Mouse (Mus musculus) liver, postnatal 0 days (tissue): ENCODE results near the gene Dad1. TPM values are rescaled to one million over a fixed set of nuclear protein-coding genes. Genes with fewer than 3 reads are reported as not detected.
A peak's percentile ranks its signal among the peaks of the same experiment; 100 is the strongest.

Experiments used
- ATAC-seq: fragments of 200-750 bp; cut with Nextera tagmentation; 2 replicates; pipeline ENCODE4 v1.8.0; 2017; ENCODE audit warnings: mild to moderate bottlenecking, moderate library complexity
- DNase-seq: peaks from one replicate; pipeline ENCODE4 v3.0.0-alpha.2; 2016
- H3K27ac ChIP-seq: fragments of 300-500 bp; sonication (generic); 2 replicates; pipeline ENCODE4 v1.5.1; 2014; ENCODE audit warnings: antibody characterized with exemption, moderate library complexity, mild to moderate bottlenecking, low read depth
- H3K27me3 ChIP-seq: fragments of 300-500 bp; sonication (generic); 2 replicates; pipeline ENCODE4 v1.6.1; 2014; ENCODE audit warnings: low read length, control low read depth, mixed read lengths; ENCODE audit not compliant: insufficient read depth
- H3K36me3 ChIP-seq: fragments of 300-500 bp; sonication (generic); replicated peaks from 2 replicates; pipeline ENCODE4 v1.6.1; 2014; ENCODE audit warnings: mild to moderate bottlenecking, control low read depth, low read length, moderate library complexity, mixed read lengths; ENCODE audit not compliant: insufficient read depth
- H3K4me1 ChIP-seq: fragments of 300-500 bp; sonication (generic); 2 replicates; pipeline ENCODE4 v1.6.1; 2014; ENCODE audit warnings: antibody characterized with exemption, mild to moderate bottlenecking, control low read depth; ENCODE audit not compliant: insufficient read depth
- H3K4me2 ChIP-seq: fragments of 300-500 bp; sonication (generic); 2 replicates; pipeline ENCODE4 v1.6.1; 2014; ENCODE audit warnings: low read depth, mild to moderate bottlenecking, low read length, moderate library complexity, mixed read lengths
- H3K4me3 ChIP-seq: fragments of 300-500 bp; sonication (generic); 2 replicates; pipeline ENCODE4 v1.5.1; 2014; ENCODE audit warnings: low read depth, low read length
- H3K9ac ChIP-seq: fragments of 300-500 bp; sonication (generic); replicated peaks from 2 replicates; pipeline ENCODE4 v1.6.1; 2014; ENCODE audit warnings: mild to moderate bottlenecking, moderate library complexity
- H3K9me3 ChIP-seq: fragments of 300-500 bp; sonication (generic); 2 replicates; pipeline ENCODE4 v1.6.1; 2016; ENCODE audit warnings: mild to moderate bottlenecking, control low read depth, low read length, mixed read lengths
- CTCF ChIP-seq: sonication (generic); IDR thresholded peaks from 2 replicates; pipeline ENCODE4 v1.5.1; 2016; ENCODE audit warnings: antibody characterized with exemption, low read depth
- EP300 ChIP-seq: IDR thresholded peaks from 2 replicates; pipeline ENCODE4 v1.6.1; 2016; ENCODE audit warnings: antibody characterized with exemption, low read depth, mild to moderate bottlenecking
- WGBS: fragments of 180-500 bp; shearing (Covaris S2); extraction: QIAGEN DNeasy Blood & Tissue Kit; methylation state at CpG from one replicate; pipeline ENCODE4 v1.1.7; 2014; ENCODE audit not compliant: insufficient replicate concordance; 5-methylcytosine and 5-hydroxymethylcytosine counted together
- polyA plus RNA-seq: library from polyadenylated mRNA; unstranded; fragments of >200 nt; fragmentation: Nextera tagmentation; extraction: Ambion mirVana; gene quantifications from 2 replicates; pipeline ENCODE4 v1.2.1, GENCODE M21; 2015

The Dad1 gene
- polyA plus RNA-seq, 1 experiment from 2014 or later, result 226 TPM

DNA sequence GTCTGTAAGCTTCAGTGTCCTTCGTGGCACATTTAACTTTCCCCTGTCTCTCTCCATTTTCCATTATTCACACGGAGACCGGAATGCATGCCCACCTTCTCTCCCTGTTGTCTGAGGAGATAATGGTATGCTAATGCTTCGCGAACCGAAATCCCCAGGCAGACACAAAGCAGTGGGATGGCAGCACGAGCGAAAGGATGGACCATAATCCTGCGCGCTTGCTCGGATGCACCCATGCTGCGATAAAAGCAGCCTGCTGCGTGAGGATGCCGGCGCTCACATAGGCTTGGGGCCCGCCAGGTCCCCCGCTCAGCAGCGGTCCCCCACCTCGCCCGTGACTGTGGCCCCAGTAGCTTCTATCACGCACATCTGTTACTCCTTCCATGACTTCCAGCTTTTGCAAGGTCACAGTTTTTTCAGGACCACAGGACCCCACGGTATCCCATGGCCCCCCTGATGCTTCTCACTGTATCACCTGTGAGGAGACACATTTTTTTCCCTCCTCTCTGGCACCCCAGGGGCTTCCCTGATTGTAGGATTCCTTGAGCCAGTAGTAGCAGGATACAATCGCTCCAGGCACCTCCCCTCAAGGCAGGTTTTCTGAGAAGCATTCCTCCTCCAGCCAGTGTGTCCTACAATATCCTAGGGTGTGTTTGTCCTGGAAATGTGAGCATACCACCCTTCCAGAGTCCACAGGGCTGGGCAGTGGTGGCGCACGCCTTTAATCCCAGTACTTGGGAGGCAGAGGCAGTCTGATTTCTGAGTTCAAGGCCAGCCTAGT, 24.8 kb downstream of the Dad1 start:
- Histone ChIP-seq H3K4me1 (peaks cover 48% of the 10 kb centered on the region), H3K27me3 (no peaks in the 10 kb centered on the region), H3K9me3 (no peaks in the 10 kb centered on the region), H3K36me3 (no peaks in the 10 kb centered on the region), H3K4me2 (0 out of 2 replicates have a peak overlapping the region, but pooled peaks have one; percentile 91), H3K27ac (no peak overlapping the region), H3K4me3 (no peak overlapping the region), H3K9ac (no peak overlapping the region)
- TF ChIP-seq EP300 (no peak), CTCF (no peak)
- DNase-seq, result no peak
- WGBS, result 36% methylated on average over 25 of the region's 25 CpGs
- no peak for ATAC-seq

GRCm38 (mm10) chr14:54228501-54228900, 25.4 kb downstream of the Dad1 start:
- no peaks in the 10 kb centered on the region for H3K27me3 ChIP-seq
- 28% methylated on average over 7 of the region's 7 CpGs for WGBS
- H3K27ac ChIP-seq, result no peak overlapping the region
- DNase-seq (no peak), ATAC-seq (no peak)
- TF ChIP-seq EP300 (no peak), CTCF (no peak)
- H3K9ac ChIP-seq, result peak overlapping the region; percentile 31
- peaks cover 46% of the 10 kb centered on the region for H3K4me1 ChIP-seq
- peak overlapping the region; percentile 91 for H3K4me2 ChIP-seq
- no peaks in the 10 kb centered on the region for H3K9me3 ChIP-seq
- H3K36me3 ChIP-seq, result no peaks in the 10 kb centered on the region
- H3K4me3 ChIP-seq, result peak overlapping the region; percentile 32

GRCm38 (mm10) chr14:54227911-54228451, 25.9 kb downstream of the Dad1 start:
- peak overlapping the region; percentile 66 for H3K27ac ChIP-seq
- WGBS, result 1% methylated on average over 10 of the region's 10 CpGs
- H3K36me3 ChIP-seq, result no peaks in the 10 kb centered on the region
- ATAC-seq, result peak; percentile 62
- H3K9me3 ChIP-seq, result no peaks in the 10 kb centered on the region
- H3K9ac ChIP-seq, result peak overlapping the region; percentile 31
- peak overlapping the region; percentile 32 for H3K4me3 ChIP-seq
- H3K4me2 ChIP-seq, result peak overlapping the region; percentile 91
- no peak for TF ChIP-seq EP300
- TF ChIP-seq CTCF, result peak; percentile 90
- H3K4me1 ChIP-seq, result peaks cover 41% of the 10 kb centered on the region
- peak; percentile 81 for DNase-seq
- H3K27me3 ChIP-seq, result no peaks in the 10 kb centered on the region

DNA sequence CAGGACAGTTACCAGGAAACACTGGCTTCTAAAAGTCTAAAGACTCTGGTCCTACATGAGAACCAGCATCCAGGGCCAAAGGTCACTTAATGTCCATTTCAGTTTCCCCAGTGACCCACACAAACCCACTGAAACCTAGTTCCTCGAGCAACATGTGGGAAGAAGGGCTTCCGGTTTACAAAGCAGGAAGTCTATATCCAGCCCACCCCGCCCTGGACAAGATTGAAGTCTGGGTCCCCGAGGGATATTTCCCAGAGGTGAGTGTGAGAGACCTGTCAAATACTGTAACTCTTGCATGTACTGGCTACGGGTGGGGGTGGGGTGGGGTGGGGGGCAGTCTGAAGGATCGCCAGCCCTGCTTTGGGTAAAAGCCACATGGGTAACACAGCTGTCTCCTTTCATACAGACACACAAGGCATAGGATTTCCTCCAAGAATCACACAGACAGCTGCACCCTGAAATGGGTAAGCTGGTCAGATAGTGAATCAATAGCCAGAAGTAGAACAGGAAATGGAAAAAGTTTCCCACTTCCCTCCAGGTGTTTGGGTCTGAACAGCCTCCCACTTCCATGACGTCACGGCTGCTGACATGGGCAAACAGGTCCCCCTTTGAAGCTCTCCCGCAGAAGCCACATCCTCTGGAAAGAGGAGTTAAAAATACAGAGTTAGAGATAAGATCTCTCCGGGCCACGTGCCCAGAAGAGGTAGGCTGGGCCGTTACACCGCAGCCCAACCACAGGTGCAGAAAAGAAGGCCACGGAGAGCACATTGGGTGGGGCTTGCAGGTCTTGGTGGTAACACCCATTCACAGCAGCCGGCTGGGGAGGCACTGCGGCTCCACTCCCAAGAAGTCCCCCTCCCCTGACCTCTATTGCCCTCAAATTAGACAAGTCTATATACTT, 26.7 kb downstream of the Dad1 start:
- ATAC-seq, result peak; percentile 83

DNA sequence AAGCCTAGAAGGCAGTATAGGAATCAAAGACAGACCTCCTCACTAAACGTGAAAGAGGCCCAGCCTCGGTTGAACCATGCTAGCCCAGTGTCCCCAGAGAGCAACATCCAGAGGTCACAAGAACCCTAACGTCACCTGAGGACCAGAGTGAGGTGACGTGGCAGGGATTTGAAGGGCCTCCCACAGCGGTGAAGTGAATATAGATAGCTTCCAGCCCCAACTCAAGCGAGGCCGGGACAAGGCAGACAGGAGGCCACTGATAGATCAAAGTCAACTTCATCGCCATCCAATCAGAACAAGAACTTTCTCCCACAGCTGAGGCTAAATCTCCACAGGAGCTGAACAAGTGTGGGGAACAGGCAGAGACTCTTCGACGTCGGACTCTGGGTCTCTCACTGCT, 28.2 kb downstream of the Dad1 start:
- Histone ChIP-seq H3K27ac (0 out of 2 replicates have a peak overlapping the region, but pooled peaks have one; percentile 5), H3K36me3 (no peaks in the 10 kb centered on the region), H3K4me3 (no peak overlapping the region), H3K4me1 (peaks cover 39% of the 10 kb centered on the region), H3K27me3 (no peaks in the 10 kb centered on the region), H3K9me3 (no peaks in the 10 kb centered on the region), H3K4me2 (no peak overlapping the region), H3K9ac (no peak overlapping the region)
- 66% methylated on average over 11 of the region's 11 CpGs for WGBS
- ATAC-seq (no peak), DNase-seq (no peak)
- TF ChIP-seq EP300 (no peak), CTCF (no peak)

More for the DNA sequence above, 26.7 kb downstream of the Dad1 start:
- no peaks in the 10 kb centered on the region for H3K27me3 ChIP-seq
- peak; percentile 83 for DNase-seq
- H3K4me3 ChIP-seq, result peak overlapping the region; percentile 32
- no peaks in the 10 kb centered on the region for H3K9me3 ChIP-seq
- peaks cover 43% of the 10 kb centered on the region for H3K4me1 ChIP-seq
- TF ChIP-seq EP300 (peak; percentile 89), CTCF (no peak)
- peak overlapping the region; percentile 66 for H3K27ac ChIP-seq
- 6% methylated on average over 16 of the region's 16 CpGs for WGBS
- H3K4me2 ChIP-seq, result peak overlapping the region; percentile 91
- H3K36me3 ChIP-seq, result no peaks in the 10 kb centered on the region
- H3K9ac ChIP-seq, result peak overlapping the region; percentile 31
